Mouse (Mus musculus) cerebellum, adult 11 months (tissue): ENCODE data around the gene Ubl7.

Experiments
- DNase-seq: peaks from one replicate; pipeline ENCODE4 v3.0.0; 2022

Gene Ubl7

DNA sequence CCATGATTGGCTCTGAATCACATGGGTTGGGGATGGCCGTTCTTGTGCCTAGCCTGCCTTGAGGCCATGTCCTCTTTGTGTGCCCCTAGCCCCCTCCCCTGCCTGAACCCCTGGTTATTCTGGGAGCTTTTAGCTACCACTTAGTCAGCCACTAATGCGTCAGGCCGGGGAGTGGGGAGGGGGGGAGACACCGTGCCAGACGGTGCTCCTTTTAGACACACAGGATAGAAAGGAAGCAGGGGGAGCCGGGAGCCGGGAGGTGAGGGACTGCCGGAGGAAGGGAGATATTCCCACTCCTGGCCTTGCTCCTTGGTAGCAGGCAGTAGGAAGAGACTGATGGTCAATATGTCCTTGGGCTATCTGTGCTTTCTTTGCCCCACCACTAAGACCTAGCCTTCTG, 39.1 kb downstream of the Ubl7 start:
- DNase-seq = no peak

DNA sequence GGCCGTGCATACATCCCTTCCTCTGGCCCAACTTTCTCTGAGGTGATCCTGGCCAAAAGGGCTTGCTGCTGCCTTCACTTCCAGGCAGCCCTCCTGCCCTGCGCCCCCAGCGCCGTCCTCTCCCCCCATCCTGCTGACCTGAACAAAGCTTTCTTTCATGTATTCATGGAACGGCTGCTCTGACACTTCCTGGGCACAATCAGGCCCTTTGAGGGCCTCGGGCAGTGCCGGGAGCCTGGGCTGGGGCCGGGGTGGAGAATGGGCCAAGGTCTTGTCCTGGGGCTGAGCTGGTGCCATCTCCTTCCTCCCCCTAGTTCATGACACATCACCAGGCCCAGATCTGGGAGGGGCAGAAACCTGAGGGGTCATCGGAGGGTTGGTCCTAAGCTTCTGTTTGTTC, 39.7 kb downstream of the Ubl7 start:
- no peak for DNase-seq

DNA sequence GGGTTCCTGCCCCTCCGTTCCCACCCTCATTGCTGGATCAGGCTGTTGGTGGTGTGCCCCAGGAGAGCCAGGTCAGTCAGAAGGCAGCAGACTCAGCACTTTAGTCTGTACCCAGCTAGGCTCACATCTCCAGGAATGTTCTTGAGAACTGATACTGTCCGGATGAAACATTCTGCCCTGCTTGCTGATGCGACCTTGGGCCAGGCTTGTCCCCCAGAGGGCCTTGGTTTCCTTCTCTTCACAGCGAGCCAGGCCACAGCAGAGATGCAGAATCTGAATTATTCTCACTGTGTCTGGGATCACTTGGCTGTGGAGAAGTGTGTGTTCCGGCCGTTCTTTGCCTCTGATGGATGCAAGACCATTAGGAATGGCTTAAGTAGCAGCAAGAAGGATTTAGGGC, 41.2 kb downstream of the Ubl7 start:
- no peak for DNase-seq

DNA sequence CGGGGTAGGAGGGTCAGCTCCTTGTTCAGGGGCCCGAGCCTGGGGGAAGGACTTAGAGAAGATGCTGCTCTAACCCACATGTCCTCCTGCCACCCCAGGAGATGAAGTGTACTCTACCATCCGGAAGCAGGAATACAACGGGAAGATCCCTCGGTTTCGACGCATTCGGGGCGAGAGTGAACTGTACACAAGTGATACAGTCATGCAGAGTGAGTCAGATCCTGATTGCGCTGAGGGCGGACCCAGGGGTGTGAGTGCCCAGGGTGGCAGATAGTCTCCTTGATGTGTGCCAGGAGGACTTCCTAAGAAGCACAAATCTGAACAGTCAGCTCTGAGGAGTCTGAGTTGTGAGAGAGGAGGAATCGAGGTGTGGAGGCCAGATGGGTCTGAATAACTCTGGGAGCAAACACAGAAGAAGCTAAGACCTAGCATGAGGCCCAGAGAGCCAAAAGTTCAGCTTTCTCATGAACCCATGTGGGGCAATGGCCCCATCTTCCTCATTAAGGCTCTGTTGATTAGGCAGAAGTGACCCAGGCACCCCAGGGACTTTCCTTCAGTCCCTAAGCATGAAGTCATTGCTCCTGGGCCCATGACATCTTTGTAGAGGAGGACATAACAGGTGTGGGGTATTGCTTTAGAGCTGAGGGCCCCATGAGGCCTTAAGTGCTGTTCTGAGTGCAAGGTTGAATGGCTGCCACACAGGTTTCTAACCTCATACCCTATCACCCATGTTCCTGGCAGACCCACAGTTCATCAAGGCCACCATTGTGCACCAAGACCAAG, 44.4 kb downstream of the Ubl7 start:
- DNase-seq = no peak

DNA sequence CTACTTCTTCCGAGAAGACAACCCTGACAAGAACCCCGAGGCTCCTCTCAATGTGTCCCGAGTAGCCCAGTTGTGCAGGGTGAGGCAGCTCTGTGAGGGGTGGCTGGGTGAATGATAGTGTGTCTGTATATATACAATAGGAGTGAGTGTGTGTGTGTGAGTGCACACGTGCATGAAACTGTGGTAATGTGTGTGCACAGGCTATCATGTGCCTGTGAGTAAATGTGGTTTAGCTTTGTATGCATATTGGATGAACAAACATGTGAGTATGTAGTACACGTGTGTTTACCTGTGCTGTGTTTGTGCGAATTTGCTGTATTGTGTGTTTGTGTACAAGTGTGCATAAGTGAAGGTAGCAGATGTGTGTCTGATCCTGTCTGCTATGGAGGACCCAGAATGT, 45.0 kb downstream of the Ubl7 start:
- DNase-seq = no peak

DNA sequence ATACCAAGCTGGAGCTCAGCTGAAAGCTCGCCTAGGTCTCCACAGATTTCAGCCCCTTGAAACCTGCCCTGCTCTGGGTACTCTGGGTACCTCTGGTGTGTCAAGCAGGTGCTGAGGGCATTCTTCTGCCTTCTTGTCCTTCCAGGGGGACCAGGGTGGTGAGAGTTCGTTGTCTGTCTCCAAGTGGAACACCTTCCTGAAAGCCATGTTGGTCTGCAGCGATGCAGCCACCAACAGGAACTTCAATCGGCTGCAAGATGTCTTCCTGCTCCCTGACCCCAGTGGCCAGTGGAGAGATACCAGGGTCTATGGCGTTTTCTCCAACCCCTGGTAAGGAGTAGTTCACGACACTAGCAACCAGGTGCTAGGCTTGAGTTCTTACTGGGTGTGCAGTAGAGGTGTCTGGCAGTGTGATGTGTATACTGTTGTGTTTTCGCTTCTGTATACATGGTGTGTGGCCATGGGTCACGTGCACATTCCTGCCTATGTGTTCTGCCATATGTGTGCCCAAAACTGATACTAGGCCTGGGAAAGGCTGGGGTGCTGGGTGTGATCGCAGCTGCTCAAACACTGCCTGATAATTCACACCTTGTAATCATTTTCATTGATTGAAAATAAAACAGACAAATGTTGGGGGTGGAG, 45.5 kb downstream of the Ubl7 start:
- DNase-seq = no peak

DNA sequence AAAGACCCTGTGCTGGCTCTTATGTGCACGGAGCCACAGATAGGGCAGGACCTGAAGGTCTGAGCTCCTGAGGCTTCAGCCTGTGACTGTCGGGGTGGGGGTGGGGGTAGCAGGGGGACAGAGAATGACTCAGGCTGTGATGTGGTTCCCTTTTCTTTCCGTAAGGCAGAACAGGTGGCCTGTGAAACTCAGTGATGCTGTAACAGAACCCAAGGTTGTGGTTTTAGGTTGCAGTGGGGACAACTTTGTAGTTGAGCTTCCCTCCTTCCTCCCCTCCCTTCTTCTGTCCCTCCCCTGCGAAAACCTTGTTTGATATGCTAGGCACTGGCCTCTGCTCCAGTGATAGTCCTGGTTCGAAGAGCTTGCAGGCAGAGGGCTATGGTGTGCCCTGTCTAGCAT, 46.1 kb downstream of the Ubl7 start:
- DNase-seq = no peak

DNA sequence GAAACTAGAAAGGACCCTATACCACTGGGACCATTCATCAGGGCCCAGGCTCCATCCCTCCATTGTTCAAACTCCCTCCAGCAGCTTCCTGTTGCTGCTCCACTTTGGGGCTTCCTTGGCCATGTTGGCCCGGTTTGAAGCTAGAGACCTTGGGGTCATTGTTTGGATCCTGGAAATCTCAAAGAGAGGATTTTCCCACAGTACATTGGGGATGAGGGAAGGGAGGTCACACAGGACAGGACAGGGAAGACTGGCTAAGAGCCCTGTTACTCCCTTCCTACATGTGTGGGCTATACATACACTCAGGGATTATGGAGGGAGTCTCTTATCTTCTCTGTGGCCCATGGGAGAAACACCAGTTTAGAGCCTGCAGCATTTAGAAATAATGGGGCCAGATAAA, 47.8 kb downstream of the Ubl7 start:
- no peak for DNase-seq

DNA sequence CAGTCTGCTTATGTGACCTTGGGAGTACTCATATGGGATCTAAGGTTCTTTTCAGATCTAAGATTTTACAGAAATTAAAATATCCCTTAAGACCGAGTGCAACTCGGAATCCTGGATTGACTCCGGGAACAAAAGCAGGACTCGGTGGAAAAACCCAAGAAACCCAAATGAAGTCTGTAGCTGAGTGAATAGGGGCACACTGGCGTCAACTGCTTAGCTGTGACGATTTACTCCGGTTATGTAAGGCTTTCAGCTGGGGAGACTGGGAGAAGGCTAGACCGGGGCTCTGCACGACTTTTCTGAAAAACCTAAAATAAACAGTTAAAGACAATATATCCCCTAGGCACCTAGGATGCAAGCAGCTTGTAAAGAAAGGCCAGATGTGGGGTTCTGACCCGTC, 48.6 kb downstream of the Ubl7 start:
- DNase-seq = no peak

DNA sequence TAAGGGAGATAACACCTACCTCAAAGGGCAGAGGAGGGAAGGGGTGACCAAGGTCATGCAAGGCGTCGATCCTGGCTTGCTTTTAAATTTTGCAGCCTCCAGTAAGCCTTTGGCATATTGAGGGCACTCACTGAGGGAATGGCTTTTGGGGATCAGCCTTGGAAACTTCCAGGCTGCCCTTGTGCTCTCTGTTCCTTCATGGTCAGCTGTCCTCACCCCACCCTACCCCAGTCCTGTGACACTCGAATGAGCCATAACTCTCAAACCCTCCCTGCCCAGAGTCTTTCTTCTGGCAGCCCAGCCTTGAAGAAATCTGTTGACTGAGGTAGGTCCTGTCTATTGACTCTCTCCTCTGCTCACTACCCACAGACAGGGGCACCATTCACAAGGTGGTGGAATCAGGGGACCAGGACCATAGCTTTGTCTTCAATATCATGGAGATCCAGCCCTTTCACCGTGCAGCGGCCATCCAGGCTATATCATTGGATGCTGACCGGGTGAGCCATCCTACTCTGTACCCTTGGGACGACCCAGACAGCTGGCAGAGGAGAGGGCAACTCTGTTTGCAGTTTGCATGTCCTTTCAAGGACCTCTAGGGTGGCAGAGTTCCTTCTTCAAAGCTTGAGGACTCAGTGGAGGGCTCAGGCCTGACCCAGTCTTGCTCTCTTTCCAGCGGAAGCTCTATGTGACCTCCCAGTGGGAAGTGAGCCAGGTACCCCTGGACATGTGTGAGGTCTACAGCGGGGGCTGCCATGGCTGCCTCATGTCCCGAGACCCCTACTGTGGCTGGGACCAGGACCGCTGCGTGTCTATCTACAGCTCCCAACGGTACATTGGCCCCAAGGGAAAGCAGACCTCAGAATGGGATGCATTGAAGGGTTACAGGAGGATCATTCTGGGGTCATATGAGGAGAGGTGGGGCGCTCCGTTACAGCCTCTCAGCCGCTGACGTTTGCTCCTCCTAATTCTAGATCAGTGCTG, 49.4 kb downstream of the Ubl7 start:
- no peak for DNase-seq

DNA sequence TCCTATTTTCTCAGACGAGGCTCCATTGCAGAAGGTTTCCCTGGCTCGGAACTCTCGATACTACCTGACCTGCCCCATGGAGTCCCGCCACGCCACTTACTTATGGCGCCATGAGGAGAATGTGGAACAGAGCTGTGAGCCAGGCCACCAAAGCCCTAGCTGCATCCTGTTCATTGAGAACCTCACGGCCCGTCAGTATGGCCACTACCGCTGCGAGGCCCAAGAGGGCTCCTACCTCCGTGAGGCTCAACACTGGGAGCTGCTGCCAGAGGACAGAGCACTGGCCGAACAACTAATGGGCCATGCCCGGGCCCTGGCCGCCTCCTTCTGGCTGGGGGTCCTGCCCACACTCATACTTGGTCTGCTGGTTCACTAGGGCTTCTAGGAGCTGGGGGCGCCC, 50.4 kb downstream of the Ubl7 start:
- DNase-seq = no peak

DNA sequence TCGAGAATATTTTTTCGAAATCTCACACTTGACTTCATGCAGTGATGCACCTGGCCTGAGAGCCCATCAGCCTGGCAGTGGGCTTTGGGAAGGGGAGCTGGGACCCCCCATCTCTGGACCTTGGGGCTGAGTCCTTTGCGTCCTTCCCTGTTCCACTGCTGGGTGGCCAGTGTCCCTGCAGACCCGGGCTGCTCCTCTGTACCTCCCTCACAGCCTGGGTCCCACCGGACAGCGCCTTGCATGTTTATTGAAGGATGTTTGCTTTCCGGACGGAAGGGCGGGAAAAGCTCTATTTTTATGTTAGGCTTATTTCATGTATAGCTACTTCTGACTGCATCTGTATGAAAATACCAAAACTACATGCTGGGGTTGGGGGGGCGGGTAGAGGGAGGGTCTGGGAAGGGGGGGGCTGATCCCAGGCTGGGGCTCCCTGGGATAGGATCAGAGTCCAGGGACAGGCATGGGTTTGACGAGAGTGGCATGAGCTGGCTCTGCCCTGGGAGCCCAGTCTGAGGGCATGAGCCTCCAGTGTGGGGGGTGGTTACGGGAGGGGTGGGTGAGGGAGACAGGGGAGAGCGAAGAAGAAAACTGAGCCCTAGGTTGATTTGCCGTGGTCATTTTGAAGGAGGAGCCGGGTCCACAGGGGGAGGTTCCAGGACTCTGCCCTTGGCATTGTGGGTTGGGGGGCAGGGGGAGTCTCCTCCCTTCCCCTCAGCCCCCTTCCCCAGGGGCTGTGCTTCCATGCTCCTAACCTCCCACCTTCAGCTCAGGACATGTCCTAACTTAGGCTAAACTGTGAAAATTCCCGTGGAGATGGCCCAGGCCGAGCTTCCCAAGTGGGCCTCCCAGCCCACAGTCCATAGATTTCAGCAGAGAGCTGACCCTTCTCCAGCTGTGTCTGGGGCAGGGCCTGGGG, 51.3 kb downstream of the Ubl7 start:
- no peak for DNase-seq

DNA sequence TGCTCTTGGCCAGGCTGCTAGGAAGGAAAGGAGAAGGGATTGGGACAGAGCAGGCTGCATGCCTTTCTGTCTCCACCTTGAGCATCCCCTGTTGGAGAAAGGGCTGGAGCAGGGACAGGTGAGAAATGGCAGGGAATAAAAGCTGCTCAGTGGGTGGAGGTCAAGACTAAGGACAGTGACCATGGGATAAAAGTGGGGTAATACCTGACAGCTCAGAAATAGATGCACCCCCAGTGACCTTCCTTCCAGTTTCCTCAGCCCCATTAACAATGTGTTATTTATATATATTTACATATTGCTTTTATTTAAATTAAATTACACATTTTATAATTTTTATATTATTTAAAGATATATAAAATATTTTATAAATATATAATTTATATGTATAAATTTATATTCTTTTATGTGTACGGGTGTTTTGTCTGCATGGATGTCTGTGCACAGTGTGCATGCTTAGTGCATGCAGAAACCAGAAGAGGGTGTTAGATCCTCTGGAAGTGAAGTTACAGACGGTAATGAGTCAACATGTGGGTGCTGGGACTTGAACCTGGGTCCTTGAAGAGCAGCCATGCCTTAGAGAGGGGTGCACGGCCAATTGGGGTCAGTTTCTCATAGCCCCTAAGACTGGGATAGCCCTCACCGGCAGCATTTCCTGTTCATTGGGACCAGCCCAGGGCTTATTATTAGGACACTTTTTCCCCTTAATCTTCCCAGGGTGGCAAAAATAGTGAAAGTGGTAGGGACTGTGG, 52.6 kb downstream of the Ubl7 start:
- DNase-seq = no peak

DNA sequence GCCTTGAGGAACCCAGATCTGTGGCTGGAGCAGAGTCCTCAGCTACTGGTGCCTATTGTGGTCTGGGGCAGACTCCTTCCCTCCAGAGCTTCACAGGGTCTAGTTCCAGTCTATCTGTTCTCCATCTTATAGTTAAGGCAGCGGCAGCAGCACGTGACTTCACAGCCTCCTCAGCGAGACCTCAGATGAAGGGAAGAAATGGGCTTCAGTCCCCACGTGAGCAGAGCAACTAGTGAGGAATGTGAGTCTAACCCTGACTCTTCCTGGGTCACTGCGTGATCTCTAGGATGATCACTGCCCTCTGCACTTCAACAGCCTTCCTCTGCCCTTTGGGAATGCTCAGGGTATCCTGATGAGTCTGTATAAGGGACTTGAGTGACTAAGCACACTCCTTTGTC, 53.2 kb downstream of the Ubl7 start:
- DNase-seq = no peak

DNA sequence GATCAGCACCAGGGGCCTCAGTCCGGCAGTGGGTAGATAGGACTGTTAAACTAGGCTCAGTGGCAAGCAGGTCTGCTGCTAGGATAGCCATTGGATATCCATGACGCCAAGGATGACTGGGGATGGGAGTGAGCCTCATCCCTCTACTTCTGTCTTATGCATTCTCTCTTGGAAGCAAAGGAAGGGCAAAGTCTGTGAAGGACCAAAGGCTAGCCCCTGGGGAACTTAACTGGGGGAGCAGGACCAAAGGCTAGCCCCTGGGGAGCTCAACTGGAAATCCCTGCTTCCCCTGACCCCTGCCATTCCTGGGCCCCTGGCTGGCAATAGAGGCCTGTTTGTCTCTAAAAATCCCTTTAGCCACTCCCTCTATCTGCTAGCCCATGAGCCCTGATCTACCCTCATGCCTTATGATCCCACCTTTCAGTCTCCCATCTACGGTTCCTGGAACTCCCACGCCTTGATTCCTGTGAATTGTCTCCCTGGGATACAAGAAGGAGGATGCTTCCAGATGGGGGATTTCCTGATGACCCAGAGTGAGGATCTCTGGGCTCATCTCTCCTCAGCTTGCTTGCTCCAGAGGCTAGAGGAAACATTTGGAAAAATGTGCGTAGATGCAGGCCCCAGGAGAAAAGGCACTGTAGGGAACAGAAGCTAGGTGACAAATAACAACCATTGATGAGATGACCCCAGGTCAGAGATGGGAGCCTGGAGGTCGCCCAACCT, 53.9 kb downstream of the Ubl7 start:
- no peak for DNase-seq

DNA sequence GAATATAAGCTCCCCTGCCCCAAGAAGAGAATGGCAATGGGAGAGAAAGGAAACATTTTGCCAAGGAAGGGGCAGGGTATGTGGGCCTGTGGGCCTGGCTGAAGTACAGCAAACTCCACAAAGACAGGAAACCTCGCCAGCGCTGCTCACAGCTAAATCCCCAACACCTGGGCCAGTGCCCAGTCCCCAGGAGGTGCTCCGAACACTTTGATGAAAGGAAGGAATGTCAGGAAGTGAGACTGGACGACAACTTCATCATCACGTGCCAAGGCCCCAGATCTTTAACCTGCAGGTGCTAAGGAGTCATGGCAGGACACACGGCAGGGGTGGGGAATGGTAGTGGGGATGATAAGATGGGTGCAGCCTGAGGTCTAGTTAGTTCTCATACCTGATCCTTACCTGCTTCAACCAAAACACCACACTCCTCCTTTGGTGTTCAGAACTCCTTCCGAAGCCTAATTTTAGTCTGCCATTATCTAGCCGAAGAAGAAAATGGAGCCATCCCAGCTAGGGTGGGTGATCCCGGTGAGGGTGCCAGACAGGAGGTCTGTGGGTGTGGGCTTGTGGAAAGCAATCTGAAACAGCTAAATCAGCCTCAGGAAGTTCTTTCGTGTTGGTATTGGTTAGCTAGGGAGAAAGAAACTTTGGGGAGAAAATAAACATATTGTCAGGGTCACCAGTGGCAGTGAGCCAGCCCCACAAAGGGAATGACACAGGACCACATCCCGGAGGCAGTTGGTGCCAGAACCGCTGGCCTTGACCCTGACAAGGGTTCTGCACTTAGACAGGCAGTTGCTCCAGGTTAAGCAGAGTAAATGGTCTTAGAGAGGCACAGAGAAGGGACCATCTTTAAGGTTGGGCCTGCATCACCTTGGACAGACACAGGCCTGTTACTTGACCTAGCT, 54.8 kb downstream of the Ubl7 start:
- no peak for DNase-seq

DNA sequence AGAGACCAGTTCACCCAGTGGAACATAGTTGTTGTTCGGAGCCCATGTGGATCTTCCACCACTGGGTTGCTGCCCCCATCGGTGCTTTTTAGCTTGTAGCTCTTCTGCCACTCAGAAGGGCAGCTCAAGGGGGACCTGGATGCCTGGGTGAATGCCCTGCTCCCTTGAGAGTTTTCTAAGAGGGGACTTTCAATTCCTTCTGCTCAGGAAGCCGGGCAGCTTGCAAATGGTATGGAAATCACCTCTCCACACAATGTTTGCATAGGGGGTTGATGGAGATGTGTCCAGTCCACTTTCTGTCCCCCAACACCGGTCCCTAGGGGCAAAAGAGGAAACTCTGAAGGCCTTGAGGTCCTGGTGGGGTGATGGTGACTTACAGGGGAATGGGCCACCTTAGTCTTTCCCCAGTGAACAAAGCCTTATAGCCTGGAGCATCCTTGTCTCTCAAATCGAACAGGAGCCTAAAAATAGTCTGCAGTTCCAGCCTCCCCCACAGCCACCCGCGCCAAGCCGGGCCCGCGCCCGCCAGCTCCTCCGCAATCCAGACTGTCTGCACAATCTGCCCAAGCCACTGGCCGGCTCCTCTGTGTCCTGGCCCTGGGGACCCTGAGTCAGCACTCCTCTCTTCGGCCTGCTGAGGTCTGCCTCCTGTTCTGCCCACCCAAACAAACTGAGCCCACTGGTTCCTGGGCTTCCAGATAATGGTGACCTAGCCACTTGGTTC, 56.6 kb downstream of the Ubl7 start:
- peak; percentile 78 for DNase-seq

DNA sequence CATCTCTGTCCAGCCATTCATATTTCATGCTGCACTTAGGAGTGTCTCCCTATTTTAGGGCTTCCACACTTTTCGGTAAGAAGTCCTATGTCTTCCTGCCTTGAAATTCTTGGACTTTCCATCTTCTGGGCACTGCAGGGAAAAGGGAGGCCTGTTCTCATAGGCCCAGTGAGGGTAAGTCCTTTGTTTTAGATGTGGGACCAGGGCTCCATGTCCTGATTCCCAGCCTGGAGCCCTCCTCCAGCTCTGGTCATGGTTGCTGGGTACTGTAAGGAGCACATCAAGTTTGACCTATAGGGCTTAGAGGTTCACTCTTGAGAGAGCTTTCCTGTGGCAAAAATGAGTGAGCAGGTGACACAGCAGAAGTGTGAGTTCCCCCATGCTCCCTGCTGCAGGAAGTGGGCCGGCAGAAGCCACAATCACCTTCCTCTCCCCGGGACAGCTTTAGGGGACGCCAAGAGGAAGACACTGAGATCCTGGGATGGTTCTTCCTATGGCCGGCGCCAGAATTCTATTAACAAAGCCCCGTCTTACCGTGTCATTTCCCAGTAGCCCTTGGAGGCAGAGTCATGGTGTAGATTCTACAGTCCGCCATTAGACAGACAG, 57.5 kb downstream of the Ubl7 start:
- DNase-seq = no peak
